Mouse (Mus musculus) Muller cell, postnatal 12 days (primary cell): Measurements from ENCODE around the gene Tbcel.
A peak's percentile ranks its signal among the peaks of the same experiment; 100 is the strongest.

Source experiments
- DNase-seq: peaks from one replicate; pipeline ENCODE4 v3.0.0-alpha.2; 2015; ENCODE audit errors: inconsistent ontology term

Gene Tbcel

GRCm38 (mm10) chr9:42507709-42508108 lies at the start of gene Tbcel:
TSS of gene Tbcel (minus strand) at chr9:42507809.
- DNase-seq: no peak

- DNase-seq: no peak
Observed at GRCm38 (mm10) chr9:42555186-42555585, 47.6 kb upstream of the Tbcel start.

DNA sequence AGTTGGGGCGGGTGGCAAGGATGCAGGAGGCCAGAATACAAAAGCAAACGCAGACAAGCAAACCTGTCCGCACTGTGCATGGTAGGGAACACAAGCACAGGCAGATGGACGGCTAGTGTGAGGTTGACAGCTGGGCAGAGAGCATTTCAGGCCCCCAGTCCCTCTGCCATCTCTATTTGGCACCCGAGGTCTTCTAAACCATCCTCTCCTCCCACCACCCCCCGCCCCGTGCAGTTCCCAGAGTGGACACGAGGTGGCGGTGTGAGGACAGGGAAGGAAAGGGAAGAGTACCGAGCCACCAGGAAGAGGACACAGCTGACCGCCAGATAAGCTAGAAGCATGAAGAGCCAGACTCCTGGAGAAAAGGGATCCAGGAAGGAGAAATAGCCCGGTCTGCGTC lies 42.5 kb upstream of the Tbcel start:
- peak; percentile 91 for DNase-seq

- no peak for DNase-seq
Observed at GRCm38 (mm10) chr9:42548981-42549380, 41.4 kb upstream of the Tbcel start.

DNA sequence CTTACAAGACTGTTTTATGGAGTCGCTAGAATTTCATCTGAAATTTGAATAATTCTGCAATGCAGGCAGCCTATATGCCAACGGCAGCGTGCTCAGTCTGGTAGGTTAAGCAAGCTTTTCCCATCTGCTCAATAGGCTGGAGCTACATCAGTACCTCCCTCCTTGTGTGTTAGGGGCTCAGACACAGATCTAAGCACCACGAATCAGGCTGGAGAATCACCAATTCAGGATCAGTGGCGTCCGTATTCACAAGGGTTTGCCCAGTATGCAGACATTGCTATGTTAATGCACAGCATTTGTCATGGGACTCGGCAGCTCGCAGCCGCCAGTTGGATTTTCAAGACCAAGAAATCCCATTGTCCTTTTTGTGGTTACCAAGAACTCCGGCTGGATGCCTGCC lies 36.9 kb upstream of the Tbcel start:
- no peak for DNase-seq

DNA sequence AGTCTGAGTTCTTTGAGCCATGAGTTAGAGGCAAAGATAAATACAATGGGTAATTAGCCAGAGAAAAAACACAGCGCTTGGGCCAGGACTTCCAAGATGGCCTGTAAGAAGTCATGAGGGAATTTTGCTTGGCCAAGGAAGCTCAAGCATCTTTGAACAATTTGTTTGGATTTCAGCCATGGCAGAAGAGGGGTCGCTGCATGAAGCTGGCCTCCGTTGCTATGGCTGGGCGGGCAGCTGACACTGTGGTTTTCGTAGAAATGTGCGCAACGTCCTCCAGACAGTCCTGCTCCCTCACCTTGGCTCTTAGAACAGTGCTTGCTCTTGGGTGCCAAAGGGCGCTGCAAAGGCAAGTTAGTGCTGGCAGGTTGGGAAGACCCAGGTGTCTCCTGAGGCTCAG lies 25.9 kb upstream of the Tbcel start:
- no peak for DNase-seq

GRCm38 (mm10) chr9:42533041-42533440 lies 25.4 kb upstream of the Tbcel start:
- no peak for DNase-seq

DNA sequence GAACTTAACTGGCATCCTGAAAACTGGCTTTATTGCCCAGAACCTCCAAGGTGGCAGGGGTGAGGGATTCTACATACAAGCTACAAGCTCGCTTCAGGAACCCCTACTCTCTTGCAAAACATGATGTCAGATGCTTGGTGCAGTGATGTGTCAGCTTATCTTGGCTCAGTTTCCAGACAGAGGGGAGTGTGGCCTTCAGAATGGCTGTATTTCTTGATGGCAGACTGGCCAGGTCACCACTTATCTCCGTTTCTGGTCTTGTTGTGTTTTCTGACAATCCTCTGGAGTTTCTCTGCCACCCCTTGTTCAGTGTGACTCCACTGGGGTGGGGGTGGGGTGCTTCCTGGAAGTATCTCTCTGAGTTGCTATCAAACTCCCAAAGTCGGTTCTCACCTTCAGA lies 24.3 kb upstream of the Tbcel start:
- DNase-seq: no peak

GRCm38 (mm10) chr9:42530221-42531152 lies 22.9 kb upstream of the Tbcel start:
- no peak for DNase-seq

GRCm38 (mm10) chr9:42520587-42521084 lies 13.0 kb upstream of the Tbcel start:
- peak; percentile 67 for DNase-seq

DNA sequence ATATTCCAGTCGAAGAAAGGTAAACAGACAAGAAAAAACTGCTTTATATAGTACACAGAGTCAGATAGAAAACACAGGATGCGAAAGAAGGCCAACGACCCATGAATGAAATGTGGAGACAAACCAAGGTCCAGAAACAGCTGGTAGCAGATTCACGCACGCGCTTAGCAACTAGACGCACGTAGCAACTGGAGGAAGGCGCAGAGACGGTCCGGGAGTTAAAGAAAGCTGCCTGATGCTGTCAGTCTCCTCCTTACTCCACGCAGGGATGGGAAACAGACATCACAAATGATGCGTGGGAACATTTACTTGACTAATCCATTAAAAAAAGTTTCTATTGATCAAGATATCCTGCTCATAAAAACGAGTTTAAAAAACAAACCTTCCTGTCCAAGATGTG lies 10.6 kb upstream of the Tbcel start:
- DNase-seq: no peak

GRCm38 (mm10) chr9:42513159-42513558 lies 5.5 kb upstream of the Tbcel start:
- no peak for DNase-seq

- no peak for DNase-seq
Observed at GRCm38 (mm10) chr9:42512312-42512711, 4.7 kb upstream of the Tbcel start.

GRCm38 (mm10) chr9:42508235-42508634 lies 626 bp upstream of the Tbcel start:
- DNase-seq: no peak

DNA sequence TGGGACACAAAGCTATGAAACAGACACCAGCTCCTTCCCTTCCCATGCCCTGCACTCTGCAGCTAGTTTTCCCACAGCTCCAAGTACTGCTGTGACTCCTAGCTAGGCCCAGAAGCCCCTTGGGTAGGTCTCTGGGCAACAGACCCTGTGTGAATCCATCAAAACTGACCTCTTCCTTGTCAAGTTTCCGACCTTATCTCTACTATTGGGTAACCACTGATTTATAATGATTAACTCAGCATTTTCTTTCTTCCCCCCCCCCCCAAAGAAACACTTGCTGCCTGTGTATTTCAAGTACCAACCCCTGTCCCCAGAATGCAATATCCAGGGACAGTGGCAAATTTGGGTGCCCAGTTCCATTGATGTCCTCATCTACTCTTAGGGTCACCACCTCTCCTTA lies 587 bp downstream of the Tbcel start:
- DNase-seq: no peak

DNA sequence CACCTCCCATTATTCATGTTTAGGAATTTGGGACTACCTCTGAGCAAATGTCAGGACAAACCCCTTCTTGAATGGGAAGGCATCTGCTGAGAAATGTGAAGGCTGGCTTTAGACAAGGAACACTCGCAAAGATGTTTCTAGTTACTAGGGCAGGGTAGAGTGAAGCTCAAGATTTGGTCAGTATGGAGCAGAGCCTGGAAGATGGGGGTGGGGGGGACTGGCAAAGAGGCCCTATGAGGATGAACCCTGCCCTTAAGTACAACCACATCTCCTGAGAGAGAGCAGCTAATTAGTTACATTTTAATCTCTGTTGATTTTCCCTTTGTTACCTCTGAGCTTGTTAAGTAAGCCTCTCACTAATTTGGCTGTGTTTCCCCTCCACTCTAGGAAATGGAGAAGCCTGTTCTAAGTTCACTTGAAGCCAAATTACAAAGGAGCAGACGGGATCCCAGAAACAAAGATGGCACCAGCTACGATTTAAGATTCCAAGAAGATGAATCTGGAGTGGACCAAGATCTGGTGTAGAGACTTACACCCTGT lies 2.6 kb downstream of the Tbcel start:
- DNase-seq: peak; percentile 4

- peak; percentile 8 for DNase-seq
Observed at GRCm38 (mm10) chr9:42504559-42504958, 3.0 kb downstream of the Tbcel start.

DNA sequence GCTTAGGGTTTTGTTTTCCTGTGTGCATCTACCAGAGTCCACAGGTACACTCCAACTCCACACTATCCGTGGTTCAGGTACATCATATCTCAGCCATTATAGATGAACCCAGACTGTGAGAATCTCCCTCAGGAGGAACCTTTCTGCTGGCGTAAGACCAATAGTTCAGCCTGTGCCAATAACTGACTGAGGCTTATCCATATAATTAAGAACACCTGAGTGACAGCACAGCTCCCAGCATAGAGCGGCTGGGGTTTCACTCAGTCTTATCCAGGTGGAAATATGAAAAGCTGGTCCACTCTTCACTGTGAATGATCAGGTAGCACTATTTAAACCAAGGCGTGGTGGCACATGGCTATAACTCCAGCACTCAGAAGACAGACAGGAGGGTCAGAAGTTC lies 3.9 kb downstream of the Tbcel start:
- DNase-seq: no peak

DNA sequence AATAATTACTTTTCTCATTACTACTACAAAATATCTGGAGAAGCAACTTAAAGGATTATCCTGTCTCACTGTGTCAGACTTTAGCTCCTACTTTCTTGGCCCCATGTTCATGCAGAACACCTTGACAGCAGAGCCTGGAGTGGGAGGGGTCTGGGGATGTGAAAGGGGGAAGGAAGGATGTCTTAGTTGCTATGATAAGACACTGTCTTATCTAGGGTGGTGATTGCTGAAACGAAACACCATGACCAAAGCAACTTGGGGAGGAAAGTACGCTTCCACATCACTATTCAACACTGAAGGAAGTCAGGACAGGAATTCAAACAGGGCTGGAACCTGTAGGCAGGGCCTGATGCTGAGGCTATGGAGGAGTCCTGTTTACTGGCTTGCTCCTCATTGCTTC lies 11.3 kb downstream of the Tbcel start:
- DNase-seq: no peak

- DNase-seq: no peak
Observed at GRCm38 (mm10) chr9:42491780-42492179, 15.8 kb downstream of the Tbcel start.

DNA sequence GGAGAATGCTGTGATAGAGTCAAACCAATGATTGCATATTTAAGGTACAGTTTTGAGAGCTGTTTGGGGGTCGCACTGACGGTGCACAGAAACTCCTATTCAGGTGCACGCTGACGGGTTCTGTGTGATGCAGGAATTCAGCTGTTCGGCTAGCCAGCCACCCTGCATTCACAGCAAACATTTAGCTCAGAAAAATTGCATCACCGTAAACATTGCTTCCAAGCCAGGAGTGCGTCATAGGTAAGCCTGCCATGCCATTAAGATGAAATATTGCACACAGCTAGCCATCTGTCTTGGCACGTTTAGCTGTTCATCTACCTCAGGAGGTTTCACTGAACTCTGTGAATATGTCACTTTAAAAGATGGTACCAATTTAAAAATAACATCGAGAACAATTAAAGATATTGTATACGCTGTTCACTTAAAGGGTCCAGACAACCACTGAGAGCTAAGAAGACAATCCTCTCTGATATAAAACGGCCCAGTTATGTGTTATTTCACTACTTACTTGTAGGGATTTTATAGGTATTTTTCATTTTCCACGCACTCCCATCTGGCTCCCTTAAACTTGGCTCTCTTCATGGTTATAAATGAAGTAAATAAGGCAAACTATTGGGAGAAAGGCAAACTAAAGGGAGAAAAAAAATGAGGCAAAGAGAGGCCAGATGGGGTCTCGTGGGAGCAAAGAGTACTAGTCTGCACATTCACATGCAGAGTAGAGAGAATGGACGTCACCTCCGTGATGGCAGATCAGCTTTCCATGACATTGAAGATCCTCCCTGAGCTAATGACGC lies 16.8 kb downstream of the Tbcel start:
- DNase-seq: no peak

DNA sequence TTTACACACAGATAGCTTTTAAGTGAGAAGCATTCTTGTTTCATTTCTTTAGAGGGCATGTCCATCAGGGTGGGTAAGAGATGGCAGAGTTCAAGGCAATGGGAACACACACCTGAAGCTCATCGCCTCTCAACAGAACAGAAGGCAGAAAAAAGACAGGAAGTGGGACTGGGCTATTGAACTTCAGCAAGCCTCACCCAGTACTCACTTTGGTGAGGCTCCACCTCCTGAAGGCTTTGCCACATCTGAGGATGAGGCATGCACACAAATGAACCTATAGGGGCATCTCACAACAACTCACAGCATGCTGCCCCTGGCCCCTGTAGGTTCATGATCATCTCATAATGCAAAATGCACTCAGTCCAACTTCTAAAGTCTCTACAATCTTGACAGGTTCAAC lies 19.5 kb downstream of the Tbcel start:
- no peak for DNase-seq
